Mouse (Mus musculus): ENCODE measurements around the gene Gm21188. TPM values are rescaled to one million over a fixed set of nuclear protein-coding genes. Genes with fewer than 3 reads are reported as not detected.
"Not testable (repeated sequence)": the region's sequence is repeated elsewhere in the genome, so short reads cannot be mapped to it uniquely, and the experiment has no call there.

Gene Gm21188
- 1.7 and 2.8 TPM in 2 replicates for polyA plus RNA-seq (2012; rRNA removed)

DNA sequence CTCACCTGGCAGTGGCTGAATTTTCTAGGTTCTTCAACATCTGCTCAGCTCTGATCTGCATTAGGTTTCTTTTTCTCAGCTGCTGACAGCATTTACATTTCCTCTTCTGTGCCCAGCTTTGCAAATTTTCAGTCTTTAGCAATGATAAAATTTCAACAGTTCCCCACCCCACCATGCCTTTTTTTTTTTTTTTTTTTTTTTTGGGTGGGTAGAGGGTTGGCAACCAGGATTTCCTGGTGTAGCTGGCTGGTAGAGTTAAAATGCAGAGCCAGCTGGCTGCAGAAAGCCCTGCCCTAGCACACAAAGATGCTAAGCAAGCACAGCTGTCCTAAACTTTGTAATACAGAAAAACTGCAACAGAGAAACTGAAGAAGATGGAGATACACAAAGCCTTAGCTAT is at the start of gene Gm21188:
Gm21188 (minus strand) TSS at position 110 of the 400 bp plus-strand sequence.
- DNase-seq: not testable (repeated sequence)

GRCm38 (mm10) chr13:120099327-120099726 is 47.3 kb upstream of the Gm21188 start:
- not testable (repeated sequence) for H3K4me3 ChIP-seq (replicated peaks; ENCODE audit: extremely low read depth, low read depth, low read length); DNase-seq; H3K4me1 ChIP-seq (ENCODE audit: control insufficient read depth, insufficient read depth, low read length)
- no CpG with 5 or more reads among the region's 5 CpGs for WGBS

More for the DNA sequence above, at the start of gene Gm21188:
- H3K4me3 ChIP-seq (replicated peaks; ENCODE audit: extremely low read depth, low read depth, low read length); H3K4me1 ChIP-seq (ENCODE audit: control insufficient read depth, insufficient read depth, low read length): not testable (repeated sequence)

GRCm38 (mm10) chr13:120096938-120097256 is 44.9 kb upstream of the Gm21188 start:
- not testable (repeated sequence) for H3K4me3 ChIP-seq (replicated peaks; ENCODE audit: extremely low read depth, low read depth, low read length); H3K4me1 ChIP-seq (ENCODE audit: control insufficient read depth, insufficient read depth, low read length); DNase-seq
- 2% methylated on average over 8 of the region's 13 CpGs for WGBS

DNA sequence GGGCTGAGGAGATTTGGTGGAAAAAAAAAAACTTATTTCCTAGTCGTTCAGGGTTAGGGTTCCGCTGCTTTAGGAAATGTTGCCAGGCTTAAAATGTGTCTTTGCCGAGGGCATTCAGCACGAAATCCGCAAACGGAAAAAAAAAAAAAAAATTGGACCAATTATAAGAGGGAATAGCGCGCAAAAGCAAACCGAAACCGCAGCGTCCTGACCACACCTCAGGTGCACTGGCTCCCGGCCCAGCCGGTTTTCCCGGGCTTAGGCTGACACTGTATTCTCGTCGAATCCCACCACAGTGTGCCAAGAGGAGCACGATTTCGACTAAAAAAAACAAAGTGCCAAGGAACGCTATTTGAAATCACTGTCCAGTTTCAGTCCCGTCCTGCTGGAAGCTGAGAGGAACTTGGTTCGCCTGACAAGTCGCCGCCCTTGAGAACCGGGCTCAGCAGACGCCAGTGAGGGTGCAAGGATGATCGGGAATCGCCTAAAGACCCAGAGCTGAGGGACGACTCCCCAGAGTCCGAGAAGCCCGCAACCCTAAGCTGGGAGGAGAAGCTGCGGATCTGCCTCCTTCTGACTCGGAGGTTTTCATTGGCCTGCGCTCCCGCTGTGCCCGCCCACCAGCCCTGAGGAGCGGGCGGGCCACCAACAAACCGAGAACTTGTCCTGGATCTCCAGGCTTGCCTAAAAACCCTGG is 44.4 kb upstream of the Gm21188 start:
- WGBS: under 1% methylated on average over 26 of the region's 38 CpGs
- not testable (repeated sequence) for H3K4me3 ChIP-seq (replicated peaks; ENCODE audit: extremely low read depth, low read depth, low read length); DNase-seq; H3K4me1 ChIP-seq (ENCODE audit: control insufficient read depth, insufficient read depth, low read length)

GRCm38 (mm10) chr13:120092950-120093349 is 41.0 kb upstream of the Gm21188 start:
- not testable (repeated sequence) for DNase-seq; H3K4me1 ChIP-seq (ENCODE audit: control insufficient read depth, insufficient read depth, low read length); H3K4me3 ChIP-seq (replicated peaks; ENCODE audit: extremely low read depth, low read depth, low read length)
- WGBS: no CpG with 5 or more reads among the region's 13 CpGs

GRCm38 (mm10) chr13:120079644-120080043 is 27.6 kb upstream of the Gm21188 start:
- H3K4me3 ChIP-seq (replicated peaks; ENCODE audit: extremely low read depth, low read depth, low read length); DNase-seq; H3K4me1 ChIP-seq (ENCODE audit: control insufficient read depth, insufficient read depth, low read length): not testable (repeated sequence)
- WGBS: no CpG with 5 or more reads among the region's 1 CpGs

- not testable (repeated sequence) for DNase-seq; H3K4me1 ChIP-seq (ENCODE audit: control insufficient read depth, insufficient read depth, low read length); H3K4me3 ChIP-seq (replicated peaks; ENCODE audit: extremely low read depth, low read depth, low read length)
- WGBS: no CpG with 5 or more reads among the region's 13 CpGs
Observed at GRCm38 (mm10) chr13:120070878-120071277, 18.9 kb upstream of the Gm21188 start.

DNA sequence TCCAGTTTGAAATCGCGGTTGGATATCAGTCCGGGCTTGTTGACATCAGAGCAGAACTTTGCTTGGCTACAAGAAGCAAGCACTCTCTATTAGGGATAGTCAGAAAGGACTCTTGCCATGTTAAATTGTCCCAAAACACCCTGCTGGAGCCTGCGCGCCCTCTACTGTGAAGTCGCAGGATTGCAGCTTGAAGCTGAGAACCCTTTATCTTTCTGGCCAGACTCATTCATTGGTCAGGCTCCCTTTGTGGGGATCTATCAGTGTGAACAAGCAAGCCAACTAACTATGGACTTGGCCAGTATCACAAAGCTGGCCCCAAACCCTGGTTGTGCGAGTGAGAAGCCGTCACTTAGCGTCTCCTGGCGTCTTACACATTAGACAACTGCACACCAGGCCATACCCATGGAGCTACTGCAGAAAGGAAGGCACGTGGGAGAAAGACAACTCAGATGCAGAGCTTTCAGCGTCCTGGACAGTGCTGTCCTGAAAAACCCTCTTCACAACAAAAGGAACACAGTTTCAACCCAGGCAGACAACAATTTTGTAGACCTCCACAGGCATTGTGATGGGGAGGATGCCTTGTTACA is 18.1 kb upstream of the Gm21188 start:
- WGBS: no CpG with 5 or more reads among the region's 12 CpGs
- H3K4me3 ChIP-seq (replicated peaks; ENCODE audit: extremely low read depth, low read depth, low read length): not testable (repeated sequence)

GRCm38 (mm10) chr13:120063439-120064089 is 11.6 kb upstream of the Gm21188 start:
- not testable (repeated sequence) for DNase-seq
- WGBS: no CpG with 5 or more reads among the region's 22 CpGs

More for the DNA sequence above, 18.1 kb upstream of the Gm21188 start:
- not testable (repeated sequence) for DNase-seq; H3K4me1 ChIP-seq (ENCODE audit: control insufficient read depth, insufficient read depth, low read length)

GRCm38 (mm10) chr13:120062903-120063302 is 10.9 kb upstream of the Gm21188 start:
- H3K4me3 ChIP-seq (replicated peaks; ENCODE audit: extremely low read depth, low read depth, low read length); DNase-seq: not testable (repeated sequence)
- WGBS: no CpG with 5 or more reads among the region's 4 CpGs

More at GRCm38 (mm10) chr13:120063439-120064089, 11.6 kb upstream of the Gm21188 start:
- not testable (repeated sequence) for H3K4me1 ChIP-seq (ENCODE audit: control insufficient read depth, insufficient read depth, low read length); H3K4me3 ChIP-seq (replicated peaks; ENCODE audit: extremely low read depth, low read depth, low read length)

DNA sequence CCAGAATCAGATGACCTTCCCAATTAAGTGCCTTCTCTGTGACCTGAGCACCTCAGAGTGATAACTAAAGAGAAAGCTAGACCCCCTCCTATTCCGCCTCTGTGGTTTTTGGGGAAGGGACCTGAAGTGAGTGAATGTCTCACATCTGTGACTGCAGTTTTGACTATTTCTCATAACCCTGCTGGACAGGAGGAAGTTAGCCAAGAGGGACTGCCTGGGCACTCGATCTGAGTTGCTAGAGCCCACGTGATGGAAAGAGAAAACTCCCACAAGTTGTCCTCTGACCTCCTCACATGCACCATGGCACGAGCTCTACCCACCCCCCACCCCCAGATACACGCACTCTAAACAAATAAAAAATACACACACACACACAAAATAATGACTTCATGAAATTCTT is 3.4 kb downstream of the Gm21188 start:
- DNase-seq; H3K4me3 ChIP-seq (replicated peaks; ENCODE audit: extremely low read depth, low read depth, low read length); H3K4me1 ChIP-seq (ENCODE audit: control insufficient read depth, insufficient read depth, low read length): not testable (repeated sequence)
- WGBS: no CpG with 5 or more reads among the region's 5 CpGs

More at GRCm38 (mm10) chr13:120062903-120063302, 10.9 kb upstream of the Gm21188 start:
- H3K4me1 ChIP-seq (ENCODE audit: control insufficient read depth, insufficient read depth, low read length): not testable (repeated sequence)

DNA sequence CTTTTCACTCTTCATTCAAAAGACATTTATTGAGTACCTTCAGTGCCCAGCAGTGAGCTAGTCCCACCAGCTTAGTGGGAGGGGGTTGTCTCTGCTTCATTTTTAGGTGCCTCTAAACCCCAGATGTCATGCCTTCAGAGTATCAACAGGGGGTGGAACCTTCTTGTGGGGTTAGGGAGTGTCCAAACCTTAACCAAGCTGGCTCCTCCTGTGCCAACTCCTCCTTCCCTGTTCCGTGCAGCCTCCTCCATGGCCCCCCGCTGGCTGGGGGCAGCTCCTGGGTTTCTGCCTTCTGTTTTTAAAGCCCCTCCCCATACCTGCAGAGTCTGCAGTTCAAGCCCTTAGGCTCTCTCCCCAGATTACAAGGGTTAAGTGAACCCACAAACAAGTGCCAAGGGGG is 3.8 kb downstream of the Gm21188 start:
- H3K4me3 ChIP-seq (replicated peaks; ENCODE audit: extremely low read depth, low read depth, low read length); H3K4me1 ChIP-seq (ENCODE audit: control insufficient read depth, insufficient read depth, low read length); DNase-seq: not testable (repeated sequence)
- WGBS: no CpG with 5 or more reads among the region's 2 CpGs

- H3K4me1 ChIP-seq (ENCODE audit: control insufficient read depth, insufficient read depth, low read length); DNase-seq; H3K4me3 ChIP-seq (replicated peaks; ENCODE audit: extremely low read depth, low read depth, low read length): not testable (repeated sequence)
- 5% methylated on average over 10 of the region's 40 CpGs for WGBS
Observed at GRCm38 (mm10) chr13:120046422-120047209, 5.4 kb downstream of the Gm21188 start.

GRCm38 (mm10) chr13:120041145-120041544 is 10.8 kb downstream of the Gm21188 start:
- no CpG with 5 or more reads among the region's 1 CpGs for WGBS
- DNase-seq; H3K4me1 ChIP-seq (ENCODE audit: control insufficient read depth, insufficient read depth, low read length); H3K4me3 ChIP-seq (replicated peaks; ENCODE audit: extremely low read depth, low read depth, low read length): not testable (repeated sequence)

DNA sequence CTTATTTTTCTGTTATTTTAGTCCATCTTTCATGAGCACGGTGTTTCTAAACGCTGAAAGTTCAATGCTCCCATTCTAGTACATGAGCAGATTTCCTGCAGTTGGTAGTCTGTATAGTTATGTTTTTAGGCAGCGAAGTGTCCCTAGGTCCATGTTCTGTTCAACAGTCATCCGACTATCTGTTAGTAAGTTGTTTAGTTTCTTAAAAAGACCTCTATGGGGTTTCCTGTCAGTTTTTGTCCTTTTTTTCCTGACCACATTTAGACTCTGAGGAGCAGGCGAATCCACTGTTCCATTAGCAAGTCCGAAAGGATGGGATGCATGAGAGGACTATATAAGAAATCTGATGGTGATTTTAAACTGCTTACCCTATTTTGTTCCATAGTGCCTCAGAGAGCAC is 14.1 kb downstream of the Gm21188 start:
- not testable (repeated sequence) for H3K4me3 ChIP-seq (replicated peaks; ENCODE audit: extremely low read depth, low read depth, low read length); H3K4me1 ChIP-seq (ENCODE audit: control insufficient read depth, insufficient read depth, low read length); DNase-seq
- 16% methylated on average over 6 of the region's 6 CpGs for WGBS
